Mouse (Mus musculus): ENCODE measurements around the gene Rps4x. TPM values are rescaled to one million over a fixed set of nuclear protein-coding genes. Genes with fewer than 3 reads are reported as not detected.
"Not testable (repeated sequence)": the region's sequence is repeated elsewhere in the genome, so short reads cannot be mapped to it uniquely, and the experiment has no call there.

Gene Rps4x
- total and polyA plus RNA-seq, 3 experiments, result 1,993 to 2,760 TPM; not detected in 1

GRCm38 (mm10) chrX:102219126-102219525, 29.9 kb upstream of the Rps4x start:
- Histone ChIP-seq H3K79me2 (ENCODE audit: control insufficient read depth, insufficient read depth, low read length, poor library complexity) (no peaks in the 10 kb centered on the region), H3K4me1 (ENCODE audit: control insufficient read depth in 1 of 2, insufficient read depth in 2 of 2, low read length in 2 of 2) (no peaks in the 10 kb centered on the region), H3K4me3 (ENCODE audit: control insufficient read depth in 1 of 2, insufficient read depth in 1 of 2, low read depth in 2 of 2, low read length in 2 of 2) (no peak overlapping the region), H3K36me3 (ENCODE audit: control insufficient read depth in 1 of 2, insufficient read depth in 2 of 2, low read length in 2 of 2) (no peaks in the 10 kb centered on the region), H3K27me3 (ENCODE audit: control insufficient read depth in 1 of 2, insufficient read depth in 2 of 2, low read length in 2 of 2) (no peaks in the 10 kb centered on the region), H3K27ac (ENCODE audit: control insufficient read depth, low read depth, low read length) (no peak overlapping the region), H3K9me3 (replicated peaks; ENCODE audit: insufficient read depth, low read length) (no peaks in the 10 kb centered on the region), H3K9ac (ENCODE audit: control insufficient read depth, low read depth, low read length, poor library complexity, severe bottlenecking) (0 out of 2 replicates have a peak overlapping the region, but pooled peaks have one; percentile 18)
- peak; percentile 81 for DNase-seq (ENCODE audit: low read depth, low spot score)
- TF ChIP-seq RAD21 (IDR thresholded peaks at IDR 0.05; ENCODE audit: low read depth, low read length), result peak; percentile 83
- TF ChIP-seq SMC3 (IDR thresholded peaks at IDR 0.05; ENCODE audit: low read depth, low read length), result peak; percentile 85
- TF ChIP-seq CHD1 (IDR thresholded peaks at IDR 0.05; ENCODE audit: low read depth, low read length), result no peak
- peak; percentile 58 to 83 (median 69) for TF ChIP-seq CTCF (IDR thresholded peaks at IDR 0.05 in 2 of 3, conservative IDR thresholded peaks at IDR 0.05 in 1 of 3; ENCODE audit: control insufficient read depth in 1 of 3, insufficient read depth in 1 of 3, low read depth in 2 of 3, low read length in 3 of 3, poor library complexity in 1 of 3, severe bottlenecking in 1 of 3)
- TF ChIP-seq ZC3H11A (IDR thresholded peaks at IDR 0.05; ENCODE audit: low read depth, low read length), result peak; percentile 81
- TF ChIP-seq BHLHE40 (IDR thresholded peaks at IDR 0.05; ENCODE audit: borderline replicate concordance, low read depth, low read length), result no peak

DNA sequence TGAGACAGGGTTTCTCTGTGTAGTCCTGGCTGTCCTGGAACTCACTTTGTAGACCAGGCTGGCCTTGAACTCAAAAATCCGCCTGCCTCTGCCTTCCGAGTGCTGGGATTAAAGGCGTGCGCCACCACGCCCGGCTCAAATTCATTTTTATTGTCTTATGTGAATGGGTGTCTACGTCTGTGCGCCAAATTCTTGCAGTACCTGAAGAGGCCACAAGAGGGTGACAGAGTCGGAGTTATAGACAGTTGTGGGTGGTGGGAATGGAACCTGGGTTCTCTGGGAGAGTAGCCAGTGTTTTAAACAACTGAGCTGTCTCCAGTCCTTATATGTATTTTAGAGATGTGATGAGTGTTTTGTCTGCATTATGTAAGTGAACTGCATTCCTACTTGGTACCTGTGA, 26.2 kb upstream of the Rps4x start:
- not testable (repeated sequence) for H3K9ac ChIP-seq (ENCODE audit: control insufficient read depth, low read depth, low read length, poor library complexity, severe bottlenecking); H3K4me3 ChIP-seq (ENCODE audit: control insufficient read depth in 1 of 2, insufficient read depth in 1 of 2, low read depth in 2 of 2, low read length in 2 of 2); H3K27me3 ChIP-seq (ENCODE audit: control insufficient read depth in 1 of 2, insufficient read depth in 2 of 2, low read length in 2 of 2); H3K4me1 ChIP-seq (ENCODE audit: control insufficient read depth in 1 of 2, insufficient read depth in 2 of 2, low read length in 2 of 2); H3K27ac ChIP-seq (ENCODE audit: control insufficient read depth, low read depth, low read length); H3K79me2 ChIP-seq (ENCODE audit: control insufficient read depth, insufficient read depth, low read length, poor library complexity); H3K9me3 ChIP-seq (replicated peaks; ENCODE audit: insufficient read depth, low read length); H3K36me3 ChIP-seq (ENCODE audit: control insufficient read depth in 1 of 2, insufficient read depth in 2 of 2, low read length in 2 of 2)
- TF ChIP-seq ZC3H11A (IDR thresholded peaks at IDR 0.05; ENCODE audit: low read depth, low read length) (peak; percentile 44; the same call in 1 of the 2 replicates), RAD21 (IDR thresholded peaks at IDR 0.05; ENCODE audit: low read depth, low read length) (peak; percentile 75), CTCF (IDR thresholded peaks at IDR 0.05 in 2 of 3, conservative IDR thresholded peaks at IDR 0.05 in 1 of 3; ENCODE audit: control insufficient read depth in 1 of 3, insufficient read depth in 1 of 3, low read depth in 2 of 3, low read length in 3 of 3, poor library complexity in 1 of 3, severe bottlenecking in 1 of 3) (peak; percentile 42 to 69 (median 58)), SMC3 (IDR thresholded peaks at IDR 0.05; ENCODE audit: low read depth, low read length) (peak; percentile 63), TBP (IDR thresholded peaks at IDR 0.05; ENCODE audit: low read depth, low read length) (peak; percentile 89)
- DNase-seq (ENCODE audit: low read depth, low spot score), result peak; percentile 77

DNA sequence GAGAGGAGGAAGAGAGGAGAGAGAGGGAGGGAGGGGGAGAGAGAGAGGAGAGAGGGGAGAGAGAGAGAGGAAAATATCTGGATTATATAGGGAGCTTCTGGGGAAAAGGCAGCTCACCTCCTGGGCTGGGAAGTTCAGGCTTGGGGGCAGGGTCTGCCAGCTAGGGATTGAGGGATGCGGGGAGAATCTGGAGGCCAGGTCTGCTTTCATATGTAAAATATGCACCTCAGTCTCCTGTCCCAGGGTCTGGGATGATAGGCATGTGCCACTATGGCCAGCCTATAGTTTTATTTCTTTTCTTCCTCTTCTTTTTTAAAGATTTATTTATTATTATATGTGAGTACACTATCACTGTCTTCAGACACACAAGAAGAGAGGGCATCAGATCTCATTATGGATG, 1.6 kb upstream of the Rps4x start:
- H3K36me3 ChIP-seq (ENCODE audit: control insufficient read depth in 1 of 2, insufficient read depth in 2 of 2, low read length in 2 of 2), result peaks cover 6 to 8% of the 10 kb centered on the region in 2 experiments; a peak in 3 of 4 replicates
- no peak overlapping the region for H3K9ac ChIP-seq (ENCODE audit: control insufficient read depth, low read depth, low read length, poor library complexity, severe bottlenecking)
- H3K27ac ChIP-seq (ENCODE audit: control insufficient read depth, low read depth, low read length), result no peak overlapping the region
- DNase-seq (ENCODE audit: low read depth, low spot score), result no peak
- TF ChIP-seq ELF1 (IDR thresholded peaks at IDR 0.05; ENCODE audit: low read depth, low read length) (no peak), RCOR1 (IDR thresholded peaks at IDR 0.05; ENCODE audit: low read depth, low read length) (no peak), POLR2A (IDR thresholded peaks at IDR 0.05; ENCODE audit: control insufficient read depth in 1 of 2, insufficient read depth in 1 of 2, low read depth in 1 of 2, low read length in 2 of 2, poor library complexity in 1 of 2) (no peak), MAFK (IDR thresholded peaks at IDR 0.05; ENCODE audit: borderline replicate concordance, low read depth, low read length) (no peak), TCF12 (IDR thresholded peaks at IDR 0.05; ENCODE audit: low read depth, low read length) (no peak), MXI1 (IDR thresholded peaks at IDR 0.05; ENCODE audit: low read depth, low read length) (no peak), ZMIZ1 (IDR thresholded peaks at IDR 0.05; ENCODE audit: low read depth, low read length) (no peak), TAL1 (IDR thresholded peaks at IDR 0.05; ENCODE audit: low read length) (no peak), ZC3H11A (IDR thresholded peaks at IDR 0.05; ENCODE audit: low read depth, low read length) (no peak), BHLHE40 (IDR thresholded peaks at IDR 0.05; ENCODE audit: borderline replicate concordance, low read depth, low read length) (no peak), KAT2A (conservative IDR thresholded peaks at IDR 0.05; ENCODE audit: low read depth, low read length) (no peak), TBP (IDR thresholded peaks at IDR 0.05; ENCODE audit: low read depth, low read length) (no peak), RAD21 (IDR thresholded peaks at IDR 0.05; ENCODE audit: low read depth, low read length) (no peak), MYC (IDR thresholded peaks at IDR 0.05; ENCODE audit: low read depth, low read length) (no peak), JUND (IDR thresholded peaks at IDR 0.05; ENCODE audit: low read depth, low read length) (no peak), HCFC1 (IDR thresholded peaks at IDR 0.05; ENCODE audit: low read depth, low read length) (no peak), NRF1 (IDR thresholded peaks at IDR 0.05; ENCODE audit: insufficient read depth, low read depth, low read length, poor library complexity, severe bottlenecking) (no peak)
- no peaks in the 10 kb centered on the region for H3K27me3 ChIP-seq (ENCODE audit: control insufficient read depth in 1 of 2, insufficient read depth in 2 of 2, low read length in 2 of 2)
- no peak overlapping the region for H3K4me3 ChIP-seq (ENCODE audit: control insufficient read depth in 1 of 2, insufficient read depth in 1 of 2, low read depth in 2 of 2, low read length in 2 of 2)
- H3K9me3 ChIP-seq (replicated peaks; ENCODE audit: insufficient read depth, low read length), result no peaks in the 10 kb centered on the region
- peaks cover 0 to 3% of the 10 kb centered on the region in 2 experiments; a peak in 1 of 4 replicates for H3K4me1 ChIP-seq (ENCODE audit: control insufficient read depth in 1 of 2, insufficient read depth in 2 of 2, low read length in 2 of 2)
- H3K79me2 ChIP-seq (ENCODE audit: control insufficient read depth, insufficient read depth, low read length, poor library complexity), result peaks cover 31% of the 10 kb centered on the region

All from MEL (cell line).